Mouse (Mus musculus) CH12.LX (cell line): Measurements from ENCODE around the gene Il17c. TPM values are rescaled to one million over a fixed set of nuclear protein-coding genes. Genes with fewer than 3 reads are reported as not detected.

Experiments used
- DNase-seq: peaks from one replicate; pipeline ENCODE4 v3.0.0-alpha.2; 2013; ENCODE audit errors: extremely low read depth
- H3K27ac ChIP-seq: 2 replicates; pipeline ENCODE4 v1.5.1; 2012; ENCODE audit warnings: low read depth, mild to moderate bottlenecking, control low read depth, moderate library complexity; ENCODE audit not compliant: insufficient read depth
- H3K27me3 ChIP-seq: replicated peaks from 2 replicates; pipeline ENCODE3; 2012; ENCODE audit warnings: inconsistent platforms
- H3K36me3 ChIP-seq, 2 experiments: replicated peaks in 1 of 2; 2 replicates each; pipeline versions ENCODE3 to v1.6.1; 2012; ENCODE audit warnings: inconsistent platforms in 1 of 2, low read length in 1 of 2, mild to moderate bottlenecking in 1 of 2, mixed read lengths in 1 of 2, moderate library complexity in 1 of 2; ENCODE audit not compliant: control insufficient read depth in 1 of 2, insufficient read depth in 1 of 2
- H3K4me1 ChIP-seq, 2 experiments: 2 replicates each; pipeline ENCODE4 v1.6.1; 2012; ENCODE audit warnings: inconsistent platforms in 1 of 2, moderate library complexity in 1 of 2; ENCODE audit not compliant: insufficient read depth in 2 of 2, control insufficient read depth in 1 of 2
- H3K4me2 ChIP-seq: 2 replicates; pipeline ENCODE4 v1.6.1; 2012; ENCODE audit warnings: low read depth, mild to moderate bottlenecking, control low read depth; ENCODE audit not compliant: poor library complexity, insufficient read depth, severe bottlenecking
- H3K4me3 ChIP-seq, 3 experiments: fragments of 150-350 bp in 1 of 3; sonication (generic) in 1 of 3; replicated peaks in 1 of 3; 2 replicates each; pipeline versions ENCODE3 to v1.5.1; 2011 to 2012; ENCODE audit warnings: low read depth in 2 of 3, low read length in 2 of 3, mild to moderate bottlenecking in 2 of 3, moderate library complexity in 2 of 3, control low read depth in 1 of 3, improper control_type of control experiment in 1 of 3, inconsistent platforms in 1 of 3, mixed read lengths in 1 of 3; ENCODE audit not compliant: poor library complexity in 1 of 3
- H3K79me2 ChIP-seq: replicated peaks from 2 replicates; pipeline ENCODE4 v1.6.1; 2012; ENCODE audit warnings: mild to moderate bottlenecking, moderate library complexity; ENCODE audit not compliant: control insufficient read depth, poor library complexity, insufficient read depth, severe bottlenecking; ENCODE audit errors: extremely low read depth
- H3K9ac ChIP-seq: 2 replicates; pipeline ENCODE4 v1.6.1; 2012; ENCODE audit warnings: low read depth, mild to moderate bottlenecking, control low read depth, moderate library complexity; ENCODE audit not compliant: insufficient read depth
- H3K9me3 ChIP-seq: replicated peaks from 2 replicates; pipeline ENCODE3; 2012; ENCODE audit warnings: low read length, inconsistent platforms, mixed read lengths
- BHLHE40 ChIP-seq: IDR thresholded peaks from 2 replicates; pipeline ENCODE4 v1.6.1; 2011; ENCODE audit warnings: mild to moderate bottlenecking, low read depth, low read length, improper control_type of control experiment
- CHD1 ChIP-seq: IDR thresholded peaks from 2 replicates; pipeline ENCODE4 v1.6.1; 2012; ENCODE audit warnings: low read depth, low read length, improper control_type of control experiment, inconsistent platforms
- E2F4 ChIP-seq: IDR thresholded peaks from 2 replicates; pipeline ENCODE4 v1.6.1; 2011; ENCODE audit warnings: low read depth, low read length, improper control_type of control experiment; ENCODE audit not compliant: insufficient replicate concordance
- ETS1 ChIP-seq: conservative IDR thresholded peaks from 2 replicates; pipeline ENCODE4 v1.6.1; 2012; ENCODE audit warnings: low read depth, mild to moderate bottlenecking, inconsistent platforms, low read length, improper control_type of control experiment, moderate library complexity
- GABPA ChIP-seq: IDR thresholded peaks from 2 replicates; pipeline ENCODE4 v1.6.1; 2012; ENCODE audit warnings: low read depth, low read length, improper control_type of control experiment, inconsistent platforms; ENCODE audit not compliant: insufficient replicate concordance
- IRF4 ChIP-seq: IDR thresholded peaks from 2 replicates; pipeline ENCODE4 v1.6.1; 2014; ENCODE audit warnings: low read depth, mild to moderate bottlenecking, inconsistent platforms, low read length, improper control_type of control experiment
- JUN ChIP-seq: IDR thresholded peaks from 2 replicates; pipeline ENCODE4 v1.6.1; 2011; ENCODE audit warnings: low read depth, mild to moderate bottlenecking, low read length, improper control_type of control experiment, moderate library complexity; ENCODE audit not compliant: insufficient read depth
- JUND ChIP-seq: conservative IDR thresholded peaks from 2 replicates; pipeline ENCODE4 v1.6.1; 2011; ENCODE audit warnings: low read depth, low read length, improper control_type of control experiment
- KAT2A ChIP-seq: IDR thresholded peaks from 2 replicates; pipeline ENCODE4 v1.6.1; 2012; ENCODE audit warnings: low read length, improper control_type of control experiment, inconsistent platforms; ENCODE audit not compliant: insufficient replicate concordance
- MAFK ChIP-seq: IDR thresholded peaks from 2 replicates; pipeline ENCODE4 v1.6.1; 2011; ENCODE audit warnings: low read length, improper control_type of control experiment; ENCODE audit not compliant: insufficient replicate concordance
- MAZ ChIP-seq: IDR thresholded peaks from 2 replicates; pipeline ENCODE4 v1.6.1; 2012; ENCODE audit warnings: low read depth, mild to moderate bottlenecking, inconsistent platforms, low read length, improper control_type of control experiment, moderate library complexity
- MEF2A ChIP-seq: IDR thresholded peaks from 2 replicates; pipeline ENCODE4 v1.6.1; 2014; ENCODE audit warnings: low read depth, mild to moderate bottlenecking, inconsistent platforms, low read length, improper control_type of control experiment, borderline replicate concordance
- MXI1 ChIP-seq: IDR thresholded peaks from 2 replicates; pipeline ENCODE4 v1.6.1; 2011; ENCODE audit warnings: mild to moderate bottlenecking, low read depth, low read length, improper control_type of control experiment
- MYC ChIP-seq: IDR thresholded peaks from 2 replicates; pipeline ENCODE4 v1.6.1; 2011; ENCODE audit warnings: low read depth, mild to moderate bottlenecking, improper control_type of control experiment, low read length
- NELFE ChIP-seq: IDR thresholded peaks from 2 replicates; pipeline ENCODE4 v1.6.1; 2011; ENCODE audit warnings: low read depth, low read length, improper control_type of control experiment
- NRF1 ChIP-seq: IDR thresholded peaks from 2 replicates; pipeline ENCODE4 v1.6.1; 2014; ENCODE audit warnings: low read depth, mild to moderate bottlenecking, inconsistent platforms, low read length, improper control_type of control experiment, moderate library complexity
- POLR2AphosphoS2 ChIP-seq: IDR thresholded peaks from 2 replicates; pipeline ENCODE4 v1.6.1; 2011; ENCODE audit warnings: low read depth, low read length, improper control_type of control experiment
- SIN3A ChIP-seq: IDR thresholded peaks from 2 replicates; pipeline ENCODE4 v1.6.1; 2012; ENCODE audit warnings: low read length, improper control_type of control experiment, inconsistent platforms
- TBP ChIP-seq: conservative IDR thresholded peaks from 2 replicates; pipeline ENCODE4 v1.6.1; 2011; ENCODE audit warnings: low read depth, low read length, improper control_type of control experiment
- UBTF ChIP-seq: IDR thresholded peaks from 2 replicates; pipeline ENCODE4 v1.6.1; 2012; ENCODE audit warnings: low read depth, mild to moderate bottlenecking, inconsistent platforms, low read length, improper control_type of control experiment, moderate library complexity
- USF2 ChIP-seq: conservative IDR thresholded peaks from 2 replicates; pipeline ENCODE4 v1.6.1; 2011; ENCODE audit warnings: low read depth, low read length, improper control_type of control experiment
- ZKSCAN1 ChIP-seq: IDR thresholded peaks from 2 replicates; pipeline ENCODE4 v1.6.1; 2012; ENCODE audit warnings: low read depth, inconsistent platforms, low read length, improper control_type of control experiment, borderline replicate concordance
- ZNF384 ChIP-seq: IDR thresholded peaks from 2 replicates; pipeline ENCODE4 v1.6.1; 2012; ENCODE audit warnings: low read depth, low read length, improper control_type of control experiment, inconsistent platforms
- dilution Hi-C: fragments of 300-500 bp; cut with MboI; formaldehyde crosslinking; loops from 2 replicates; pipeline ENCODE4 v1.14.3; 2020; ENCODE audit warnings: low sequenced_read_pairs; ENCODE audit not compliant: extremely low pct_unique_long_range_greater_than_20kb, extremely low pct_ligation_motif_present
- in situ Hi-C: fragments of 300-500 bp; cut with MboI; formaldehyde crosslinking; loops from 3 replicates; pipeline ENCODE4 v1.14.3; 2019; ENCODE audit warnings: low sequenced_read_pairs, low pct_ligation_motif_present, low pct_unique_long_range_greater_than_20kb, mixed read lengths
- polyA plus RNA-seq: library from polyadenylated mRNA; unstranded; fragments of >175 nt; gene quantifications from 2 replicates; pipeline ENCODE4 v1.2.1, GENCODE M21; 2012; ENCODE audit warnings: low read depth; ENCODE audit not compliant: insufficient read length
- total RNA-seq, 2 experiments: library from RNA; depleted of rRNA; stranded (reverse); fragments of 300-350 nt in 1 of 2; fragments of >200 nt in 1 of 2; gene quantifications; 2 replicates each; pipeline ENCODE4 v1.2.3; 2012 to 2014

Gene Il17c
- total and polyA plus RNA-seq, 3 experiments, result 0.33 TPM; not detected in 2

DNA sequence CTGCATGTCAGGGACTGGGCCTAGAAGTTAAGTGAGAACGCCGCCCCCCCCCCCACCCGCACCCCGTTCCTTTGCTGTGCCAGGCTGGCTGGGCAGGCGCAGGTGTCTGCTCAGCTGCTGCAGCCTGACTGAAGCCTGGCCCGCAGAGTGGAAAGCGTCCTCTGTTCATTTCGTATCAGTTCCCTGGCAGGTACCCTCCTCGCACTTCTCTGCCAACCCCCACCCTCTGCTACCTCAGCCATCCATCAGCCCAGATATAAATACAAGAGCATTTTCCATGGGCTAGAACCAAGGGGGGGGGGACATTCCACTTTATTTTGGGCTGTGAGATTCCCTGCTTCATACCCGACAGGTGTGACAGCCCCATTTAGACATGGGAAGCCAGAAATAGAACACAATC lies 30.3 kb downstream of the Il17c start:
- H3K4me3 ChIP-seq, result no peak overlapping the region
- no peak for DNase-seq
- dilution Hi-C loops (no loop called here), in situ Hi-C loops (no loop called here)
- H3K36me3 ChIP-seq, result no peaks in the 10 kb centered on the region
- H3K9ac ChIP-seq, result no peak overlapping the region
- H3K4me2 ChIP-seq, result no peak overlapping the region
- H3K27me3 ChIP-seq, result peaks cover 8% of the 10 kb centered on the region
- peaks cover under 1 to 11% of the 10 kb centered on the region in 2 experiments; a peak in 3 of 4 replicates for H3K4me1 ChIP-seq
- H3K27ac ChIP-seq, result no peak overlapping the region
- TF ChIP-seq UBTF, result no peak
- TF ChIP-seq MAFK, result no peak
- no peak for TF ChIP-seq MEF2A
- no peak for TF ChIP-seq MYC
- no peak for TF ChIP-seq E2F4
- no peak for TF ChIP-seq CHD1
- no peak for TF ChIP-seq GABPA
- no peak for TF ChIP-seq SIN3A
- no peak for TF ChIP-seq KAT2A
- no peak for TF ChIP-seq IRF4
- TF ChIP-seq MXI1, result no peak
- no peak for TF ChIP-seq JUND
- no peak for TF ChIP-seq ZKSCAN1
- TF ChIP-seq BHLHE40, result no peak
- TF ChIP-seq POLR2AphosphoS2, result no peak
- no peak for TF ChIP-seq ETS1
- TF ChIP-seq MAZ, result no peak
- no peak for TF ChIP-seq ZNF384
- TF ChIP-seq, all 38 proteins: peak for 0
- H3K9me3 ChIP-seq, result no peaks in the 10 kb centered on the region
- H3K79me2 ChIP-seq, result no peaks in the 10 kb centered on the region

GRCm38 (mm10) chr8:122454409-122454808 lies 32.6 kb downstream of the Il17c start:
- H3K27me3 ChIP-seq, result peaks cover 20% of the 10 kb centered on the region
- dilution Hi-C loops, result no loop called here
- no peak for DNase-seq

More at GRCm38 (mm10) chr8:122454409-122454808, 32.6 kb downstream of the Il17c start:
- Histone ChIP-seq H3K9me3 (no peaks in the 10 kb centered on the region), H3K4me1 (peaks cover 2 to 24% of the 10 kb centered on the region in 2 experiments; a peak in 3 of 4 replicates), H3K79me2 (no peaks in the 10 kb centered on the region), H3K27ac (no peak overlapping the region), H3K9ac (no peak overlapping the region), H3K36me3 (no peaks in the 10 kb centered on the region), H3K4me3 (no peak overlapping the region), H3K4me2 (no peak overlapping the region)
- TF ChIP-seq ZKSCAN1, result no peak
- TF ChIP-seq USF2, result no peak
- no peak for TF ChIP-seq TBP
- TF ChIP-seq NRF1, result no peak
- TF ChIP-seq JUN, result no peak
- TF ChIP-seq NELFE, result no peak
- TF ChIP-seq BHLHE40, result no peak
- in situ Hi-C loops, result no loop called here
